Mouse (Mus musculus) cerebellum, adult 2 months (tissue): ENCODE data around the gene Gps2.
A peak's percentile ranks its signal among the peaks of the same experiment; 100 is the strongest.

Experiments used
- CTCF ChIP-seq: fragments of 200-500 bp; IDR thresholded peaks from 2 replicates; pipeline ENCODE4 v1.5.1; 2011; ENCODE audit warnings: low read depth, mild to moderate bottlenecking, control low read depth, low read length, moderate library complexity, borderline replicate concordance; ENCODE audit not compliant: insufficient read depth
- POLR2A ChIP-seq: fragments of 200-500 bp; IDR thresholded peaks from 2 replicates; pipeline ENCODE4 v1.6.1; 2011; ENCODE audit warnings: low read length, control low read depth, borderline replicate concordance; ENCODE audit not compliant: insufficient read depth

- TF ChIP-seq CTCF (0 out of 2 replicates have a peak, but pooled peaks have one; percentile 2), POLR2A (no peak)
These were observed 46.9 kb downstream of the Gps2 start for GRCm38 (mm10) chr11:69960616-69961015.
